Mouse (Mus musculus) midbrain, embryonic 10.5 days (tissue): ENCODE data around the gene Mafb. TPM values are rescaled to one million over a fixed set of nuclear protein-coding genes. Genes with fewer than 3 reads are reported as not detected.

Experiments used
- DNase-seq: peaks from one replicate; pipeline ENCODE4 v3.0.0-alpha.2; 2017; ENCODE audit warnings: low spot score
- H3K27ac ChIP-seq: fragments of 300-500 bp; sonication (generic); replicated peaks from 2 replicates; pipeline ENCODE4 v1.5.1; 2016; ENCODE audit warnings: mild to moderate bottlenecking
- H3K27me3 ChIP-seq: fragments of 300-500 bp; sonication (generic); 2 replicates; pipeline ENCODE4 v1.6.1; 2016; ENCODE audit warnings: low read depth, mild to moderate bottlenecking; ENCODE audit not compliant: poor library complexity, severe bottlenecking
- H3K36me3 ChIP-seq: fragments of 300-500 bp; sonication (generic); 2 replicates; pipeline ENCODE4 v1.6.1; 2016; ENCODE audit warnings: mild to moderate bottlenecking, moderate library complexity
- H3K4me1 ChIP-seq: fragments of 300-500 bp; sonication (generic); 2 replicates; pipeline ENCODE4 v1.6.1; 2016
- H3K4me3 ChIP-seq: fragments of 300-500 bp; sonication (generic); 2 replicates; pipeline ENCODE4 v1.5.1; 2016; ENCODE audit warnings: mild to moderate bottlenecking, moderate library complexity
- H3K9me3 ChIP-seq: fragments of 300-500 bp; sonication (generic); replicated peaks from 2 replicates; pipeline ENCODE4 v1.6.1; 2016; ENCODE audit warnings: mild to moderate bottlenecking
- WGBS: fragments of 180-500 bp; shearing (Covaris S2); methylation state at CpG from one replicate; pipeline ENCODE4 v1.1.7; 2016; 5-methylcytosine and 5-hydroxymethylcytosine counted together
- polyA plus RNA-seq: library from polyadenylated mRNA; unstranded; fragments of >200 nt; fragmentation: Nextera tagmentation; extraction: Ambion mirVana; gene quantifications from 2 replicates; pipeline ENCODE4 v1.2.1, GENCODE M21; 2016

Gene Mafb
- polyA plus RNA-seq, 1 experiment from 2014 or later = 3.3 TPM

DNA sequence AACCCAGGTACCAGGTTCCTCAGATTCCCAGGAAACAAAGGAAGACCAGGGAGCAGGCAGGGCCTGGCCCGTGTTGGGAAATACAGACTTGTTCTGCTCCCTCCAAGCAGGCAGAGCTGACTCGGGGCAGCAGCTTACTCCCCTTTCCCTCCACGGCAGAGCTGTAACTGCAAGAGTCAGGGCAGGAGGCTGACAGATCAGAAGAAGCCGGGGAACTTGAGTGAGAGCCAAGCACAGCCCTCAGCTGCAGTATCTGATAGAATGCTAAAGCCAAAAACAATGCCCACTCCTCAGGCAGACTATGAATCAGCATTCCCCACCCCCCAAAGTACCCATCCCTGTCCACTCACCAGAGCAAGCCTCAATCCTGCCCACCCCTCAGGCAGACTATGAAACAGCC lies 8.0 kb downstream of the Mafb start:
- H3K36me3 ChIP-seq = no peaks in the 10 kb centered on the region
- DNase-seq = no peak
- WGBS = 6% methylated on average over 4 of the region's 4 CpGs
- no peak overlapping the region for H3K4me3 ChIP-seq
- H3K9me3 ChIP-seq = no peaks in the 10 kb centered on the region
- H3K4me1 ChIP-seq = peaks cover 25% of the 10 kb centered on the region
- H3K27ac ChIP-seq = no peak overlapping the region
- H3K27me3 ChIP-seq = peaks cover 74% of the 10 kb centered on the region

DNA sequence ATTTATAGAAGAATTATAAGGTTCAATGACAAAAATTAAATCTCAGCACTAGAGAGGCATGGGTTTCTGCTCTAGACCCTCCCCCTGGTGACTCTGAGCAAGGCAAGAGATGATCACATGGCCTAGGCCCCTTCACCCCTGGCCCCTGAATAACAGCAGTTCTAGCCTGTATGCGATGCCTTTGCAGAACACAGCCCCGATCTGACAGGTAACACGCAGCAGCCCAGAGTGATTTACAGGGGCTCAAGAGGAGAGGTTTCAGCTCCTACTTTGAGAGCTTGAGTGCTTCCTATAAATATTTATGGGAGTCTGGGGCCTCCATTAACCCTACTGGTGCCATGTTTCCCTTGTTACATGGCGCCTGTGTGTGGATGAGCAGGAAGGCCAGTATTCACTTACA lies 9.4 kb downstream of the Mafb start:
- peaks cover 25% of the 10 kb centered on the region for H3K4me1 ChIP-seq
- H3K9me3 ChIP-seq = no peaks in the 10 kb centered on the region
- 72% methylated on average over 4 of the region's 4 CpGs for WGBS
- no peak overlapping the region for H3K4me3 ChIP-seq
- DNase-seq = no peak
- H3K27ac ChIP-seq = no peak overlapping the region
- peaks cover 66% of the 10 kb centered on the region for H3K27me3 ChIP-seq
- no peaks in the 10 kb centered on the region for H3K36me3 ChIP-seq

DNA sequence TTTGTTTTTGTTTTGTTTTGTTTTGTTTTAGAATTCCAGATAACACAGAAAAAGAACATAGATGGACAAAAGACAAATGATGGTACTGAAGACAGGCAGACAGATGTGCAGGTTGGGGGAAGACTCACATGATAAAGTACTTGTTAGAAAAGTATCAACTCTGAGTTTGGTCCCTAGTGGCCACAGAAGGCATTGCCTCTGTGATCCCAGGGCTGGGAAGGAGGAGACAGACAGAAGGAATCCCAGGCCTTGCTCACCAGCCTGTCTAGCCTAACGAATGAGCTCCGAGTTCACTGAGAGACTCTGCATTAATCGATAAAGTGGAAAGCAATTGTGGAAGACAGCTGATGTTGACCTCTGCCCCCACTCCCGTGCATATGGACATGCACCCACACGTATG lies 10.7 kb downstream of the Mafb start:
- Histone ChIP-seq H3K4me1 (peaks cover 28% of the 10 kb centered on the region), H3K9me3 (no peaks in the 10 kb centered on the region), H3K36me3 (no peaks in the 10 kb centered on the region), H3K4me3 (no peak overlapping the region), H3K27ac (no peak overlapping the region), H3K27me3 (peaks cover 53% of the 10 kb centered on the region)
- DNase-seq = peak; percentile 40
- 63% methylated on average over 5 of the region's 5 CpGs for WGBS

DNA sequence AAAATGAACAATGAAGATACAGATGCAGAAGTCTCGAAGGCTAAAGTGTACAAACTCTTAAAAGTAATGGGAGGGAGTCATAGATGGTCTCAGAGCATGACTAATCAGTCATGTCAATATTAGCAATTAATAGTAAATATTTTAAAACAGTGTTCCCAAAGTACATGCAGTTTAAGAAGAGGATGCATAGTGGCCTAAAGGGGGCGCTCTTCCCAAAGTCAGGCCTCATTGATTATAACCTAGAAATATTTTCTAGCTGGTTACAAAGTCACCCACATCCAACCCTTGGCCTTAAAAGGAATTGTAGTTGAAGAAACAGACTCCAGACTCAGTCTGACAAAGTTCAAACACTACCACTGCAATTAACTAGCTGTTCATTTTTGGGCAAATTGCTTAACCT lies 12.5 kb downstream of the Mafb start:
- H3K4me3 ChIP-seq = no peak overlapping the region
- 65% methylated on average over 2 of the region's 2 CpGs for WGBS
- H3K36me3 ChIP-seq = no peaks in the 10 kb centered on the region
- DNase-seq = no peak
- no peaks in the 10 kb centered on the region for H3K9me3 ChIP-seq
- H3K27me3 ChIP-seq = peaks cover 35% of the 10 kb centered on the region
- H3K4me1 ChIP-seq = peaks cover 22% of the 10 kb centered on the region
- H3K27ac ChIP-seq = no peak overlapping the region

DNA sequence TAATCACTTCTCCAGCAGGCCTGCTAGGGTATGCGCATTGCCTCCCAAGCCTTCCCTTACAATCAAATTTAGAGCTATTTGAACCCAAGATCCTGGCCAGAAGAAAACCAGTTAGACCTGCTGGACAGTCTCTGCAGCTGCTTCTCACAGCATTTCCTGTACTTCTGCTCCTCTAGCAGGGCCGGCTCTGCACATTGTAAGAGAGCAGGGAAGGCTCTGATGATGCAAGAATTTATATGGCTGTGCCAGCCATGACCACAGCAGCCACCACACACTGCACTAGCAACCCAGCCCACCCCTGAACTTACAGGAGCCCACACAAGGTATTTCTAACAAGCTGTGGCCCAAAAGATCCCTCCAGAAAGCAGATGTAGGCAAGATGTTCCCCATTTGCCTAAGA lies 13.3 kb downstream of the Mafb start:
- peaks cover 27% of the 10 kb centered on the region for H3K27me3 ChIP-seq
- 74% methylated on average over 2 of the region's 2 CpGs for WGBS
- no peaks in the 10 kb centered on the region for H3K9me3 ChIP-seq
- peaks cover 23% of the 10 kb centered on the region for H3K4me1 ChIP-seq
- no peak overlapping the region for H3K27ac ChIP-seq
- DNase-seq = no peak
- H3K36me3 ChIP-seq = no peaks in the 10 kb centered on the region
- no peak overlapping the region for H3K4me3 ChIP-seq

DNA sequence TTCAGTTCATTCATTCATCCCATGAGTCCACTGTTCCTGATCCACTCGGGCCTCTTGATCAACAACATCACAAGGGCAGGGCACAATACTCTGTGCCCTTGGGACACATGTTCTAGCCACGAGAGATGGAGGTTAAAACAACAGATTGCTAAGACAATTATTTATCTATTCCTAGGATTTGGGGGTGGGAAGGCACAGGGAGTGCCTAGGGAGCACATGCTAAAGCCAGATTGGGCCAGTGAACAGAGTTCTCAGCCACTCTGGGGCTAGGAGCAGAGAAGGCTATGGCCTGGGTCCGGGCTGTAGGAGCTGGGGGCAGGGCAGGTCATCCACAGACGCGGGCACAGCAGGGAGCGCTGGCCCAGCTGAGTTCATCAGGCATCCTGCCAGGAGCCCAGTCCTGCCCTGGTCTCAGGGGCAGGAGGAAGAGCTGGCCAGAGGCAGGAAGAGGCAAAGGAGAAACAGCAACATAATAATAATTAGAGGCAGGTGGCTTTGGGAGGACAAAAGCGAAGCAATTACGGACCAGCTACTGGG lies 15.8 kb downstream of the Mafb start:
- Histone ChIP-seq H3K36me3 (no peaks in the 10 kb centered on the region), H3K27me3 (peaks cover 7% of the 10 kb centered on the region; the same call in 1 of the 2 replicates), H3K27ac (no peak overlapping the region), H3K4me1 (peaks cover 24% of the 10 kb centered on the region), H3K4me3 (no peak overlapping the region), H3K9me3 (no peaks in the 10 kb centered on the region)
- no peak for DNase-seq
- 32% methylated on average over 8 of the region's 8 CpGs for WGBS

DNA sequence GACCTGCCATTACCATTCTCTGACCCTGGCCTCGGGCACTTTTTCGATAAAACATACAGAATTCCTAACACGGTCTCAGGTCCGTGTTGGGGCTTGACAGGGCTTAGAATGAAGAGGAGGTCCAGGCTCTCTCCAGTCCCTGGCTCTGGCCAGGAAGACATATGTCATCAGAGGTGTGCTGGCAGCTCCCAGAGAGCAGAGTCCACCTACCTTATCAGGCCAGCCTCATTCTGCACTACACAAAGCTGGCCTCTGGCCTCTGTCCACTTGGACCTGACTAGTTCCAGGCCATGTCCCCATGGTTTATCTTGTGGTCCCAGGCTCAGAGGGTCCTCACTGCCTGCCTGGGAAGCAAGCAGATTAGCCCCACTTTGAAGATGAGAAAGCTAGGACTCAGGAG lies 17.3 kb downstream of the Mafb start:
- H3K9me3 ChIP-seq = no peaks in the 10 kb centered on the region
- H3K4me3 ChIP-seq = no peak overlapping the region
- H3K36me3 ChIP-seq = no peaks in the 10 kb centered on the region
- no peak for DNase-seq
- peaks cover 7% of the 10 kb centered on the region; the same call in 1 of the 2 replicates for H3K27me3 ChIP-seq
- peaks cover 27% of the 10 kb centered on the region for H3K4me1 ChIP-seq
- 74% methylated on average over 4 of the region's 4 CpGs for WGBS
- H3K27ac ChIP-seq = no peak overlapping the region

DNA sequence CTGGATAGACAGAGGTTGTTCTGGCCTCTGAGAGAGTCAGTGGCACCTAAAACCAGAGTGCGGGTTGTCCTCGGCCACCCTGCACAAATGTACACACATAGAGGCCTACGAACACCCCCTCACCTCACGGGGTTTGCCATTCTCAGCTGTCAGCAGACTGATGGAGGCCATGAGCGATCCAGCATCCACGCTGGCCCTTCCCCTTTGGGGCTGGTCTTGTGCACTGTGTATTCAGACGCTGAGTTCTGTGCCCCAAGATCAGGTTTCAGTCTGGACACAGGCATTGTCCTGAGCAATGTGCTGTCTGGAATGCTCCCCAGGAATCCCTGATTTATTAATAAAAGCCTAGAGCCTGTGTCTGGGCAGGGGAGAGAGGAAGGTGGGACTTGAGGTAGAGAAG lies 18.1 kb downstream of the Mafb start:
- H3K4me1 ChIP-seq = peaks cover 31% of the 10 kb centered on the region
- no peaks in the 10 kb centered on the region for H3K9me3 ChIP-seq
- H3K36me3 ChIP-seq = no peaks in the 10 kb centered on the region
- peak; percentile 31 for DNase-seq
- 45% methylated on average over 7 of the region's 7 CpGs for WGBS
- H3K27me3 ChIP-seq = peaks cover 6% of the 10 kb centered on the region; the same call in 1 of the 2 replicates
- H3K4me3 ChIP-seq = no peak overlapping the region
- H3K27ac ChIP-seq = peak overlapping the region; percentile 33; the same call in 1 of the 2 replicates

DNA sequence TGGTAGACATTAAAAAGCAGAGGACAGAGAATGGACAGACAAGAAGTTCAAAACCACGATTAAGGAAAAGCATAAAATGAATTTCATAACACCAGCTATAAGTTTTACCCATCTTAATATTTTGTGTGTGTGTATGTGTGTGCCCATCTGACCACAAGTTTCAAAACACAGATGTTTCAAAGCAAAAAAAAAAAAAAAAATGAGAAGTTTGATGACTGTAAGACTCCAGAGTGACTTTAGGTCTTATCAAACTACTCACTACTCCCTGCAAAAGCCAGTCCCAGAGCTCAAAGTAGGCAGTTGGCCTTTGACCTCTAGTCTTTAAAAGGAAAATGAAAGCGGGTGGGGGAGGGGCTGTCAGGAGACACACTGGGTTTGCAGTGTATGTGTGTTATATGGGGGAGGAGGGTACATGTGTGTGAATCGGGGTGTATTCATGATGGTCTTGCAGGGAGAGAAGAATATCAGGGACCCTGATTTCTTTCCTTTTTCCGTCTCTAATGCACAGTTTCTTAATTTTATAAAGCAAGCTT lies 18.7 kb downstream of the Mafb start:
- 62% methylated on average over 4 of the region's 4 CpGs for WGBS
- no peak for DNase-seq

DNA sequence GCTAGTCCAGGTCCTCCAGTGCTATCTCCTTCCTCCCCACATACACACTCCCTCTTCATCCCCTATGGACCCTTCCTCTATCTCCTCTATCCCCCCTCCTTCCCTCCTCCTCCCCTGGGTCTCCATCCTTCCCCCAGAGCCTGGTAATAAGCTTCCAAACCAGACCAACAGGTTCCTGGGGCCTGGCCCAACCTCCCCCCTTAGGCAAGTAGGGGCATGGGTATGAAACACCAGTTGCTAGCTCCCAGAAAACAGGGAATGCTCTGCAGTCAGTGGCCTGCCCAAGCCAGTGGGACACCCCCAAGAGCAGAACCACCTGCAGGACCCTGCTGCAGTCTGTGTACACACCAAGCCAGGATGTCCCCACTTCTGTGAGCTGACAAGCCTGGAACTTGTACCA lies 21.2 kb downstream of the Mafb start:
- no peaks in the 10 kb centered on the region for H3K36me3 ChIP-seq
- no peak overlapping the region for H3K27ac ChIP-seq
- H3K9me3 ChIP-seq = no peaks in the 10 kb centered on the region
- DNase-seq = no peak
- no peaks in the 10 kb centered on the region for H3K27me3 ChIP-seq
- no peak overlapping the region for H3K4me3 ChIP-seq
- H3K4me1 ChIP-seq = peaks cover 29% of the 10 kb centered on the region

More for the DNA sequence above, 18.7 kb downstream of the Mafb start:
- Histone ChIP-seq H3K36me3 (no peaks in the 10 kb centered on the region), H3K4me3 (no peak overlapping the region), H3K9me3 (no peaks in the 10 kb centered on the region), H3K27me3 (no peaks in the 10 kb centered on the region; the same call in 1 of the 2 replicates), H3K4me1 (peaks cover 34% of the 10 kb centered on the region), H3K27ac (no peak overlapping the region)

DNA sequence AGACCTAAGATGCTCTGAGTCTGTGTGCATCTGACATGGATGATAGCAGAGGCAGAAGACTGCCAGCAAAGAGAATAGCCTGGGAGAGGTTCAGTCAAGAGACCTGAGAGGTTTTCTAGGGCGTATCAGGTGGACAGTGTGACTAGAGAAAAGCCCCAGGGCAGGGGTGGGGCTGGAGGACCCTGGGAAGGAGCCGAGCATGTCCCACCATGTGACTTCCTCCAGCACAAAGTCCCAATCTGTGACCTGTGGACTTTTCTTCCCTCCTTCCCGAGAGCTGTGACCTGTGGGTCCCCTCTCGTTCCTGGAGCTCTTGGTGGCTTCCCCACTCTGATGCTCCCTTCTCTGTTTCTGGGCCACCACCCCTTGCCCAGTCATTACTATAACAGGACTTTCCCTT lies 26.7 kb downstream of the Mafb start:
- 72% methylated on average over 4 of the region's 4 CpGs for WGBS
- DNase-seq = no peak
- Histone ChIP-seq H3K27me3 (no peaks in the 10 kb centered on the region), H3K27ac (no peak overlapping the region), H3K4me3 (no peak overlapping the region), H3K4me1 (peaks cover 10% of the 10 kb centered on the region), H3K9me3 (no peaks in the 10 kb centered on the region), H3K36me3 (no peaks in the 10 kb centered on the region)

DNA sequence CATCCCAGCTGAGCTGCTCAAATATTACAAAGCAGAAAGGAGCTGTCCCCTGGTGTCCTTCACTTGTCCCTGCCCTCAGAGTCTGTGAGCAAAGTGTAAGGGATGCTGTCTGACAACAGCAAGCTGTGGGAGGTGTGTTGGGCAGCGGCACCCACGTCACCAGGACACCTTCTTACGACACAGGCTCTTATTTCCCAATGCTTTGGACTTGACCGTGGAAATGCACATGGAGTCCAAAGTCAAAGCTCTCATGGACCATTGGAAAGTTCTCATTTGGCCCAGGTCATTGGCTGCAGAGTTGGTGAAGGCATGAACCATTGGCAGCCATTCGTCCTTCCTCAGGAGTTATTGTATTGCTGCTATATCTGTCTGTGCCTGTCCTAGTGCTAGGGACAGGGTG lies 27.3 kb downstream of the Mafb start:
- H3K9me3 ChIP-seq = no peaks in the 10 kb centered on the region
- 90% methylated on average over 5 of the region's 5 CpGs for WGBS
- H3K27ac ChIP-seq = no peak overlapping the region
- H3K4me3 ChIP-seq = no peak overlapping the region
- H3K4me1 ChIP-seq = peaks cover 7% of the 10 kb centered on the region
- DNase-seq = no peak
- no peaks in the 10 kb centered on the region for H3K27me3 ChIP-seq
- no peaks in the 10 kb centered on the region for H3K36me3 ChIP-seq

DNA sequence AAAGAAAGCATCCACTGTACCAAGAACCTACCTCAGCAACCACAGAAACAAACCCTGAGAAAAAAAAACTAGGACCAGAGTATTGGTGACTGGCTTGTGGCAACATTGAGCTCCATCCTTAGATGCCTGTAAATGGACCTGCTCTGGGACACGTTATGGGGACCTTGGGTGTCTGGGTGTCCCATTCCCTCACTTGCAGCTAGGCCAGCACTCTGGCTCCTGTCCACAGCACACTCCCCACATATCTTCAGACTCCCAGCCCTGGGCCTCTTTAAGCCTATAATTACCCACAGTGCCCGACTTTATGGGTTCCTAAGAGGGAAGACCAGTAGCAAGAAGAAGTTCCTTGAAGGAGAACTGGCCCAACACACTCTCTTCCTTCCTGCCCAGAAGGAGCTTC lies 30.8 kb downstream of the Mafb start:
- no peaks in the 10 kb centered on the region; the same call in 1 of the 2 replicates for H3K4me1 ChIP-seq
- H3K27ac ChIP-seq = no peak overlapping the region
- no peak for DNase-seq
- no peaks in the 10 kb centered on the region for H3K9me3 ChIP-seq
- no peaks in the 10 kb centered on the region for H3K27me3 ChIP-seq
- H3K4me3 ChIP-seq = no peak overlapping the region
- no peaks in the 10 kb centered on the region for H3K36me3 ChIP-seq
- 72% methylated on average over 2 of the region's 2 CpGs for WGBS

DNA sequence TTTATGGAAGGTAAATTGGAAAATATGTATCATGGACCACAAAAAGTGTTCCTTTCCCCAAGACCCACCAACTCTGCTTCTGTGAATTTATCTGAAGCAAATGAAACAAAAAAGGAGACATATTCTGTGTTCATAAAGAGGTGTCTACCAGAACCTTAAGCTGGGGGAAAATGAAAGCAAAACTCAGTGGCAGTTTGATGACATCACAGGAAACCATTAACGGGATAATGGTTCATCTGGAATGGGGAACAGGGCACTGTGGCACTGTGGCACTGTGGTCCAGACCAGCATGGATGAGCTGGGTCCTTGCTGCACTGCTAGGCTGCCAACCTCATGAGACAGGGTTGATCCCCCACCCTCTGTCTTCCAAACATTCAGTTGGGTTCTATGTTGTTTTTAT lies 31.8 kb downstream of the Mafb start:
- no peaks in the 10 kb centered on the region; the same call in 1 of the 2 replicates for H3K4me1 ChIP-seq
- 81% methylated on average over 1 of the region's 1 CpGs for WGBS
- no peak for DNase-seq
- no peaks in the 10 kb centered on the region for H3K36me3 ChIP-seq
- no peak overlapping the region for H3K4me3 ChIP-seq
- H3K27me3 ChIP-seq = no peaks in the 10 kb centered on the region
- H3K9me3 ChIP-seq = no peaks in the 10 kb centered on the region
- H3K27ac ChIP-seq = no peak overlapping the region
